Mouse (Mus musculus): Measurements from ENCODE around the gene Slc12a1. TPM values are rescaled to one million over a fixed set of nuclear protein-coding genes. Genes with fewer than 3 reads are reported as not detected.

The Slc12a1 gene
- total RNA-seq, 2 experiments from 2014 or later = not detected

- no peak for DNase-seq
These were observed 56.7 kb downstream of the Slc12a1 start for GRCm38 (mm10) chr2:125208894-125209596.

- no peak for DNase-seq
These were observed 59.7 kb downstream of the Slc12a1 start for GRCm38 (mm10) chr2:125211831-125212510.

- DNase-seq = peak; percentile 82
These were observed 62.3 kb downstream of the Slc12a1 start for GRCm38 (mm10) chr2:125214592-125214991.

- no peak for DNase-seq
These were observed 65.0 kb downstream of the Slc12a1 start for GRCm38 (mm10) chr2:125217286-125217685.

GRCm38 (mm10) chr2:125218566-125218965 is 66.3 kb downstream of the Slc12a1 start:
- DNase-seq = peak; percentile 15

- DNase-seq = no peak
These were observed 67.0 kb downstream of the Slc12a1 start for GRCm38 (mm10) chr2:125219268-125219667.

- no peak for DNase-seq
These were observed 69.4 kb downstream of the Slc12a1 start for GRCm38 (mm10) chr2:125221673-125222072.

GRCm38 (mm10) chr2:125228472-125229409 is 76.4 kb downstream of the Slc12a1 start:
- no peak for DNase-seq

GRCm38 (mm10) chr2:125232183-125232582 is 79.9 kb downstream of the Slc12a1 start:
- DNase-seq = no peak

GRCm38 (mm10) chr2:125233537-125233936 is 81.2 kb downstream of the Slc12a1 start:
- DNase-seq = no peak

- no peak for DNase-seq
These were observed 81.7 kb downstream of the Slc12a1 start for GRCm38 (mm10) chr2:125234049-125234448.

- no peak for DNase-seq
These were observed 93.4 kb downstream of the Slc12a1 start for GRCm38 (mm10) chr2:125245545-125246285.

- no peak for DNase-seq
These were observed 94.4 kb downstream of the Slc12a1 start for GRCm38 (mm10) chr2:125246669-125247068.

GRCm38 (mm10) chr2:125247108-125247961 is 95.0 kb downstream of the Slc12a1 start, which contains the start of gene Dut:
Dut (plus strand) TSS chr2:125247190.
- peak; percentile 92 for DNase-seq

- DNase-seq = no peak
These were observed 95.6 kb downstream of the Slc12a1 start for GRCm38 (mm10) chr2:125247962-125248235.

- no peak for DNase-seq
These were observed 96.0 kb downstream of the Slc12a1 start for GRCm38 (mm10) chr2:125248256-125248655.

GRCm38 (mm10) chr2:125249339-125249738 is 97.0 kb downstream of the Slc12a1 start:
- no peak for DNase-seq

GRCm38 (mm10) chr2:125249874-125250273 is 97.6 kb downstream of the Slc12a1 start:
- no peak for DNase-seq

- no peak for DNase-seq
These were observed 99.5 kb downstream of the Slc12a1 start for GRCm38 (mm10) chr2:125251781-125252180.

GRCm38 (mm10) chr2:125252275-125252674 is 100.0 kb downstream of the Slc12a1 start:
- DNase-seq = peak; percentile 44

- DNase-seq = no peak
These were observed 101.4 kb downstream of the Slc12a1 start for GRCm38 (mm10) chr2:125253699-125254098.
